Mouse (Mus musculus): ENCODE measurements around the gene Ccl27a. TPM values are rescaled to one million over a fixed set of nuclear protein-coding genes. Genes with fewer than 3 reads are reported as not detected.
A peak's percentile ranks its signal among the peaks of the same experiment; 100 is the strongest.

Ccl27a gene
- polyA plus RNA-seq, 1 experiment from 2014 or later, result 133 TPM

- Histone ChIP-seq H3K27ac (no peak overlapping the region), H3K27me3 (replicated peaks) (no peaks in the 10 kb centered on the region), H3K4me3 (no peak overlapping the region), H3K9me3 (peaks cover 17% of the 10 kb centered on the region), H3K4me2 (replicated peaks) (no peak overlapping the region), H3K4me1 (peaks cover 14% of the 10 kb centered on the region), H3K36me3 (peaks cover 3% of the 10 kb centered on the region), H3K9ac (no peak overlapping the region)
- 70% methylated on average over 2 of the region's 2 CpGs for WGBS
- ATAC-seq (ENCODE audit: low FRiP score, low read depth), result no peak
Observed at GRCm38 (mm10) chr4:41744131-41744530, 29.9 kb downstream of the Ccl27a start.

- H3K4me3 ChIP-seq, result peak overlapping the region; percentile 73
- peaks cover 17% of the 10 kb centered on the region for H3K4me1 ChIP-seq
- peak overlapping the region; percentile 74 for H3K4me2 ChIP-seq (replicated peaks)
- H3K9ac ChIP-seq, result peak overlapping the region; percentile 68
- peak overlapping the region; percentile 7; the same call in 1 of the 2 replicates for H3K27ac ChIP-seq
- peaks cover 7% of the 10 kb centered on the region for H3K9me3 ChIP-seq
- peak; percentile 95 for ATAC-seq (ENCODE audit: low FRiP score, low read depth)
- no peaks in the 10 kb centered on the region for H3K27me3 ChIP-seq (replicated peaks)
- WGBS, result under 1% methylated on average over 27 of the region's 27 CpGs
- H3K36me3 ChIP-seq, result peaks cover 15% of the 10 kb centered on the region
Observed at GRCm38 (mm10) chr4:41741158-41741560, 32.9 kb downstream of the Ccl27a start.

DNA sequence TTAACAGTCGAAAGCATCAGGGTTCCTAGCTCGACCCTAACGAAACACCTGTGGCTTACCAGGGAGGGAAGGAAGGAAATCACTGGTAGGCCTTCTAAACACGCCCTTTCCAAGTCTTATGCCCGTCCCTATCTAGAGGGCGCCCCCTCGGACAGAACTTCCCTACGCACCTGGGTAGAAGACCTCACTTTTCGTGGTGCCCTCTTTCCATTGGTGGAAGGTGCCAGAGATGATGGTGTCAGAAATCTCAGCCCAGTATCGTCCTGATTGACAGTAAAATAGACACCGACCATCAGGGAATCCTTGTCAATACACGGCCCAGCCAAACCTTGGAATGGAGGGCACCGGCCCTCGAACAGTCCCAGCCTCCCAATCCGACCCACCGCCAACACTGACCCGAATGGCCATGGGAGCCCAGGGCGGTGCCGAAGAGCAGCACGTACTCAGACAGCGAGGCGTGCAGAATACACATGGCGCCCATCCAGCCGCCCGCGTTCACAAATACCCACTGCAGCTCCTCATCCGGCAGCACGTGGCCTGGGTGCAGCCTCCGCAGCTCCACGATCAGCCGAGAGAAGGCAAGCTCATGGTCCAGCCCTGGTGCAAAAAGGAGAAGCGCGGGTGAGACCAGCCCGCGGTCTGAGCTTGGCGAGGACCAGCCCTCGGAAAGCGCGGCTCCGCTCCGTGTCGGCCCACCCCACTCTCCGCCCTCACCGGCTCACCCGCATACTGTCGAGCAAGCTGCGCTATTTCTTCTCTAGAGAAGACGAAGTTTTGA lies 33.5 kb downstream of the Ccl27a start:
- 1% methylated on average over 48 of the region's 48 CpGs for WGBS
- Histone ChIP-seq H3K9ac (peak overlapping the region; percentile 68), H3K27ac (peak overlapping the region; percentile 7; the same call in 1 of the 2 replicates), H3K9me3 (peaks cover 4% of the 10 kb centered on the region; the same call in 1 of the 2 replicates), H3K27me3 (replicated peaks) (no peaks in the 10 kb centered on the region), H3K4me2 (replicated peaks) (peak overlapping the region; percentile 74), H3K4me1 (peaks cover 17% of the 10 kb centered on the region), H3K4me3 (peak overlapping the region; percentile 73), H3K36me3 (peaks cover 15% of the 10 kb centered on the region)
- ATAC-seq (ENCODE audit: low FRiP score, low read depth), result peak; percentile 78

DNA sequence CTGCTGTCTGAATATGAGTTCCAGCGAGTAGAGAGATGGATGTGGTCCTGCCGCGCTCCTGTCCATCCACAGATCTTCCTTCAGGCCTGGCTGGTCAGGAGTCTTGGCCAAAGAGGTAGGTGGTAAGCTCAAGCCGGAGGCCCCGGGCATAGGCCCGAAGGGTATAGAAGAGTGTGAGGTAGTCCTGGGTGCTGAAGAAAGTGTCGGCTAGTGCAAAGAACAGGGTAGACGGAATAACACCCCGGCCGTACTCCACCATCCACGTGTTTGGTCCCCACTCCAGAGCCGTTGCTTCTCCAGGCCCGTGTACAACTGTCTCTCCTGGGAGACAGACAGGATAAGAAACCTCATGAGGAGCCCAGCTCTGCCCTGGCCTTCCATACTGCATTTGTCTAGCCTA lies 34.8 kb downstream of the Ccl27a start:
- Histone ChIP-seq H3K4me3 (no peak overlapping the region), H3K27me3 (replicated peaks) (no peaks in the 10 kb centered on the region), H3K4me1 (peaks cover 17% of the 10 kb centered on the region), H3K9me3 (0 out of 2 replicates have a peak, but pooled peaks cover 6% of the 10 kb centered on the region), H3K36me3 (peaks cover 15% of the 10 kb centered on the region), H3K4me2 (replicated peaks) (peak overlapping the region; percentile 74), H3K27ac (no peak overlapping the region), H3K9ac (no peak overlapping the region)
- 94% methylated on average over 13 of the region's 13 CpGs for WGBS
- no peak for ATAC-seq (ENCODE audit: low FRiP score, low read depth)

- Histone ChIP-seq H3K27me3 (replicated peaks) (0 out of 2 replicates have a peak, but pooled peaks cover 5% of the 10 kb centered on the region), H3K9ac (no peak overlapping the region), H3K4me2 (replicated peaks) (no peak overlapping the region), H3K9me3 (0 out of 2 replicates have a peak, but pooled peaks cover 6% of the 10 kb centered on the region), H3K27ac (no peak overlapping the region), H3K36me3 (peaks cover 15% of the 10 kb centered on the region), H3K4me1 (peaks cover 17% of the 10 kb centered on the region), H3K4me3 (no peak overlapping the region)
- 52% methylated on average over 1 of the region's 1 CpGs for WGBS
- ATAC-seq (ENCODE audit: low FRiP score, low read depth), result no peak
Observed at GRCm38 (mm10) chr4:41738256-41738603, 35.8 kb downstream of the Ccl27a start.

- ATAC-seq (ENCODE audit: low FRiP score, low read depth), result 0 out of 2 replicates have a peak, but pooled peaks have one; percentile 38
- no peak overlapping the region for H3K4me2 ChIP-seq (replicated peaks)
Observed at GRCm38 (mm10) chr4:41737602-41738255, 36.3 kb downstream of the Ccl27a start.

DNA sequence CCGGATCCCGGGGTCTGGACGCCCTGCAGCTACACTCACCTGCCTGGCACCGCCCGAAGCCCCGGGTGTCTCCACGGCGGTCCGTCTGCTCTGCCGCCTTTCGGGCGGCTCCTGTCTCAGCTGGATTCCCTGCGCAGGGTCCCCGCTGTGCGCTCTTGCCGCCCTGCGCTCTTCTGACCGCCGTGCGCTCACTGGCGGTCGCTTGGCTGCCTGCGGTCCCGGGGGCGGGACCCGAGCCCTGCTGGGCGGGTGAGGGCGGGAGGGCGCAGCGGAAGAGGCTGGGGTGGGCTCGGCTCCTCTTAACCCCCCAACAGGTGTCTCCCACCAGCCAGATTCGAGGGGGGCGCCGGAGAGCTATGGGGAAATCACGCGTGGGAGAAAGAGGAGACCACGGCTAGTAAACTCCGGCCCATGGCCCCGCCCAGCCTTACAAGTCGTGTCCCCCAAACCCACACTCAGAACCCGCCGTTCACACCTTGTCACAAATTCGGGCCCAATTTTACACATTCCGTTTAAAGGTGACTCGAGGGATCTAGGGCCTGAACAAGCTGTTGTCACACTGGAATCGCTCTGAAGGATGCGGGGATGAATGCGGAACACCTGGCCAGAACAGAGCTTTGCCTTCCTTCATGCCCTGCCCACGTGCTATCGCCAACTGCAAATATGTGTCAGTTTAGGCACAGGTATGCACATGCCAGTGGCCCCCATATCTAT lies 42.8 kb downstream of the Ccl27a start, which contains the start of gene Arid3c:
Gene Arid3c, minus strand, starts transcription at position 91 of the 714 bp plus-strand sequence.
- ATAC-seq (ENCODE audit: low FRiP score, low read depth), result no peak
- H3K27me3 ChIP-seq (replicated peaks), result peaks cover 69% of the 10 kb centered on the region
- H3K4me3 ChIP-seq, result peak within 1 kb of the TSS; percentile 33
- H3K9me3 ChIP-seq, result 0 out of 2 replicates have a peak, but pooled peaks cover 6% of the 10 kb centered on the region
- H3K27ac ChIP-seq, result no peak within 1 kb of the TSS
- H3K9ac ChIP-seq, result peak within 1 kb of the TSS; percentile 44
- H3K36me3 ChIP-seq, result no peaks in the 10 kb centered on the region
- peak within 1 kb of the TSS; percentile 75 for H3K4me2 ChIP-seq (replicated peaks)
- WGBS, result 1% methylated on average over 50 of the region's 50 CpGs
- peaks cover 24% of the 10 kb centered on the region for H3K4me1 ChIP-seq

More at GRCm38 (mm10) chr4:41737602-41738255, 36.3 kb downstream of the Ccl27a start:
- peaks cover 17% of the 10 kb centered on the region for H3K4me1 ChIP-seq
- no peak overlapping the region for H3K4me3 ChIP-seq
- peaks cover 15% of the 10 kb centered on the region for H3K36me3 ChIP-seq
- 41% methylated on average over 8 of the region's 8 CpGs for whole genome bisulfite sequencing
- no peak overlapping the region for H3K9ac ChIP-seq
- H3K27ac ChIP-seq, result no peak overlapping the region
- H3K27me3 ChIP-seq (replicated peaks), result peaks cover 9% of the 10 kb centered on the region
- 0 out of 2 replicates have a peak, but pooled peaks cover 6% of the 10 kb centered on the region for H3K9me3 ChIP-seq

- WGBS, result 9% methylated on average over 20 of the region's 20 CpGs
- 0 out of 2 replicates have a peak overlapping the region, but pooled peaks have one; percentile 46 for H3K27ac ChIP-seq
Observed at GRCm38 (mm10) chr4:41726826-41727621, 47.0 kb downstream of the Ccl27a start.

DNA sequence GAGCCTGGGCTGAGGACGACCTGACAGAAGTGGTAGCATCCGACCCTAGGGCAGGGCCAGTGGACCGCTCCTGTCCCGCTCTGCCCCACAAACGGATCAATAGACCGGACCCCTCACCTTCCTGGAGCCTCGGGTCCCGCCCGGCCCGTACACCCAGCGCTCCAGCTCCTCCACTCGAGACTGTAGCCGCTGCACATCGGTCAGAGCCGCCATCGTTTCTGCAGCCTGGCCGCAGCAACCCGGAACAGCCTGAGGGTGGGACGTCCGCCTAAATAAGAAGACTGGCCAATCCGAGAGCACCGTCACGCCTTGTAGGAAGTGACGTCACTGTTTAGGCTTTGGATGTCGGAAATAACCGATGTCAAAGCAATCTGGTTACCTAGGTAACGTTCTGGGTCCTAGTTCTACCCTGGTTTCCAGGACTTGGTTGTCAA lies 51.1 kb downstream of the Ccl27a start, which contains the start of gene Dctn3:
Gene Dctn3, minus strand, starts transcription at position 253 of the 434 bp plus-strand sequence.
- Histone ChIP-seq H3K4me2 (replicated peaks) (peak within 1 kb of the TSS; percentile 82), H3K36me3 (peaks cover 27% of the 10 kb centered on the region), H3K27me3 (replicated peaks) (peaks cover 41% of the 10 kb centered on the region), H3K4me3 (peak within 1 kb of the TSS; percentile 71), H3K4me1 (peaks cover 37% of the 10 kb centered on the region), H3K9me3 (no peaks in the 10 kb centered on the region), H3K27ac (no peak within 1 kb of the TSS), H3K9ac (peak within 1 kb of the TSS; percentile 71)
- WGBS, result 0% methylated on average over 27 of the region's 27 CpGs
- ATAC-seq (ENCODE audit: low FRiP score, low read depth), result peak; percentile 90

More at GRCm38 (mm10) chr4:41726826-41727621, 47.0 kb downstream of the Ccl27a start:
- no peaks in the 10 kb centered on the region for H3K9me3 ChIP-seq
- peak overlapping the region; percentile 46 for H3K4me2 ChIP-seq (replicated peaks)
- peak; percentile 48 for ATAC-seq (ENCODE audit: low FRiP score, low read depth)
- H3K4me3 ChIP-seq, result no peak overlapping the region
- peak overlapping the region; percentile 26; the same call in 1 of the 2 replicates for H3K9ac ChIP-seq
- no peaks in the 10 kb centered on the region for H3K36me3 ChIP-seq
- peaks cover 39% of the 10 kb centered on the region for H3K4me1 ChIP-seq
- H3K27me3 ChIP-seq (replicated peaks), result peaks cover 79% of the 10 kb centered on the region
